Mouse (Mus musculus) heart, adult 9 months (tissue): ENCODE measurements at regions not wholly inside any gene's neighbourhood (a gene's known extent, or its start where the extent isn't known, plus 50 kb on each side); places are given as distances from the start of the nearest gene placed in this dataset.

Source experiments
- DNase-seq, 2 experiments: peaks; one replicate each; pipeline ENCODE4 v3.0.0; 2022; ENCODE audit warnings: low spot score in 2 of 2

DNA sequence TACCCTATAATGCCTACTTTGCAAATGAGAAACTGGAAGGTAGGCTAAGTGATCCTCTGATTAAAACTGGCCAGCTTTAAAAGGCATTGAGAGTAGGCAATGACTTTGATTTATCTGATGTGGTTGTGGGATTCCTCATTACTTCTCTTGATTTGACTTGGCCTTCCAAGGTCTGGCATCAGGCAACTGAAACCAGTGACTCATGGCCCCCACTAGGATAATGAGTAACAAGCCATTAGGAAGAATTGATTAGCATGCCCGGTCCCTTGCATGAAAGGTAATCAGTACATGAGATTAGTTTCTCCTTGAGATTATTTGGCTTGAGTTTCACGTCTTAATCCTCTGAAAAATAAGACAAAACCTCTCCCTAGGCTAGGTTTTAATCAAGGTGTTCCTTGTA, 56.8 kb upstream of the Magi1 start:
- no peak for DNase-seq

DNA sequence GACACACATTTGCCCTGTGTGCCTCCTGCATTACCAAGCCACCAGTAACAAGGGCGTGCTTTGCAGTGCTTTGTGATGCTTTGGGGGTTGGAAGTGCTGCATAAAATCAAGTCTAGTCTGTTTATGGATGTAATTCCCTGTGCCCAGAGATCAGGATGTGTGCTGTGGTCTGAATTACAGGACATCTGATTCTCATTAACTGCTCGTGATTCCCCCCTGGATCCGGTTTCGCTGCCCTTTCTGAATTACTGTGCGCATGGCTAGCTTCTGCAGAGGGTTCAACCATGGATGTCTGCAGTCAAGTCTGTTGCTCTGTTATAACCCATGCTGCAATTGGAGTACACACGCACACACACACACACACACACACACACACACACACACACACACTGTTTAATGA, 52.5 kb upstream of the Magi1 start:
- no peak for DNase-seq
